Mouse (Mus musculus) ES-E14 (cell line): ENCODE measurements around the gene Rptn. TPM values are rescaled to one million over a fixed set of nuclear protein-coding genes. Genes with fewer than 3 reads are reported as not detected.
A peak's percentile ranks its signal among the peaks of the same experiment; 100 is the strongest.

Source experiments
- DNase-seq: peaks from one replicate; pipeline ENCODE4 v3.0.0-alpha.2; 2013; ENCODE audit warnings: low read depth, low spot score
- H3K27ac ChIP-seq: 2 replicates; pipeline ENCODE4 v1.5.1; 2012; ENCODE audit warnings: low read depth, mild to moderate bottlenecking, low read length, moderate library complexity, mixed read lengths; ENCODE audit not compliant: poor library complexity, insufficient read depth, severe bottlenecking
- H3K36me3 ChIP-seq: 2 replicates; pipeline ENCODE4 v1.6.1; 2012; ENCODE audit warnings: mild to moderate bottlenecking, low read length, moderate library complexity, mixed read lengths; ENCODE audit not compliant: control insufficient read depth, poor library complexity, insufficient read depth, severe bottlenecking
- H3K4me1 ChIP-seq, 2 experiments: fragments of 150-350 bp in 1 of 2; sonication (generic) in 1 of 2; 2 replicates each; pipeline ENCODE4 v1.6.1; 2012; ENCODE audit warnings: low read length in 2 of 2, mild to moderate bottlenecking in 1 of 2, mixed read lengths in 1 of 2; ENCODE audit not compliant: control insufficient read depth in 2 of 2, insufficient read depth in 2 of 2, poor library complexity in 1 of 2
- H3K4me3 ChIP-seq, 2 experiments: fragments of 150-350 bp in 1 of 2; sonication (generic) in 1 of 2; 2 replicates each; pipeline ENCODE4 v1.5.1; 2012; ENCODE audit warnings: low read length in 2 of 2, low read depth in 1 of 2, mild to moderate bottlenecking in 1 of 2, mixed read lengths in 1 of 2; ENCODE audit not compliant: insufficient read depth in 1 of 2, poor library complexity in 1 of 2, severe bottlenecking in 1 of 2
- H3K9ac ChIP-seq: 2 replicates; pipeline ENCODE4 v1.6.1; 2012; ENCODE audit warnings: low read depth, mild to moderate bottlenecking, low read length, mixed read lengths; ENCODE audit not compliant: poor library complexity, insufficient read depth, severe bottlenecking
- H3K9me3 ChIP-seq: fragments of 150-350 bp; sonication (generic); 2 replicates; pipeline ENCODE4 v1.6.1; 2012; ENCODE audit warnings: low read depth, mild to moderate bottlenecking, low read length; ENCODE audit not compliant: control insufficient read depth, insufficient read depth
- CHD2 ChIP-seq: IDR thresholded peaks from 2 replicates; pipeline ENCODE4 v1.6.1; 2014; ENCODE audit warnings: mild to moderate bottlenecking, low read depth, low read length, inconsistent platforms
- HCFC1 ChIP-seq: IDR thresholded peaks from 2 replicates; pipeline ENCODE4 v1.6.1; 2012; ENCODE audit warnings: low read length, inconsistent platforms, borderline replicate concordance; ENCODE audit not compliant: insufficient read depth
- MAFK ChIP-seq: IDR thresholded peaks from 2 replicates; pipeline ENCODE4 v1.6.1; 2014; ENCODE audit warnings: mild to moderate bottlenecking, low read depth, low read length, inconsistent platforms; ENCODE audit not compliant: insufficient read depth
- ZC3H11A ChIP-seq: IDR thresholded peaks from 2 replicates; pipeline ENCODE4 v1.6.1; 2012; ENCODE audit warnings: low read depth, mild to moderate bottlenecking, inconsistent platforms, low read length, borderline replicate concordance
- ZNF384 ChIP-seq: IDR thresholded peaks from 2 replicates; pipeline ENCODE4 v1.6.1; 2012; ENCODE audit warnings: low read depth, low read length, inconsistent platforms
- in situ Hi-C, 2 experiments: fragments of 600-800 bp; cut with MboI; formaldehyde crosslinking; loops; one replicate each; pipeline ENCODE4 v1.15.1; 2025; ENCODE audit warnings: low sequenced_read_pairs in 2 of 2, inconsistent platforms in 1 of 2; ENCODE audit not compliant: unreplicated experiment in 2 of 2
- total RNA-seq: library from RNA; depleted of rRNA; stranded (reverse); fragments of 300-350 nt; gene quantifications from 2 replicates; pipeline ENCODE4 v1.2.3, GENCODE M21; 2012

Rptn gene
- total RNA-seq, 1 experiment = not detected

GRCm38 (mm10) chr3:93375601-93376000 is 17.9 kb upstream of the Rptn start:
- no peak overlapping the region for H3K4me3 ChIP-seq
- no peak for DNase-seq
- TF ChIP-seq ZC3H11A = no peak
- TF ChIP-seq MAFK = no peak
- no peak for TF ChIP-seq CHD2
- no peak for TF ChIP-seq ZNF384
- no peak for TF ChIP-seq HCFC1
- H3K9ac ChIP-seq = no peak overlapping the region
- H3K9me3 ChIP-seq = no peaks in the 10 kb centered on the region
- H3K27ac ChIP-seq = no peak overlapping the region
- peaks cover 0 to 3% of the 10 kb centered on the region in 2 experiments; a peak in 1 of 4 replicates for H3K4me1 ChIP-seq
- in situ Hi-C loops = no loop called here
- H3K36me3 ChIP-seq = no peaks in the 10 kb centered on the region

GRCm38 (mm10) chr3:93378146-93378545 is 15.4 kb upstream of the Rptn start:
- peak; percentile 24 for DNase-seq
- Histone ChIP-seq H3K27ac (no peak overlapping the region), H3K4me3 (no peak overlapping the region), H3K4me1 (peaks cover 0 to 3% of the 10 kb centered on the region in 2 experiments; a peak in 1 of 4 replicates), H3K9me3 (no peaks in the 10 kb centered on the region), H3K9ac (no peak overlapping the region), H3K36me3 (no peaks in the 10 kb centered on the region)
- in situ Hi-C loops = no loop called here
- TF ChIP-seq CHD2 = no peak
- TF ChIP-seq ZNF384 = no peak
- no peak for TF ChIP-seq ZC3H11A
- no peak for TF ChIP-seq HCFC1
- TF ChIP-seq MAFK = no peak

GRCm38 (mm10) chr3:93403936-93404335 is 10.4 kb downstream of the Rptn start:
- Histone ChIP-seq H3K27ac (no peak overlapping the region), H3K9me3 (no peaks in the 10 kb centered on the region), H3K36me3 (no peaks in the 10 kb centered on the region), H3K4me3 (no peak overlapping the region), H3K9ac (no peak overlapping the region), H3K4me1 (no peaks in the 10 kb centered on the region)
- DNase-seq = no peak
- in situ Hi-C loops = no loop called here
- TF ChIP-seq HCFC1 (no peak), MAFK (no peak), ZC3H11A (no peak), ZNF384 (no peak), CHD2 (no peak)

- Histone ChIP-seq H3K9ac (no peak overlapping the region), H3K36me3 (no peaks in the 10 kb centered on the region), H3K27ac (no peak overlapping the region), H3K4me1 (no peaks in the 10 kb centered on the region), H3K9me3 (no peaks in the 10 kb centered on the region), H3K4me3 (no peak overlapping the region)
- no peak for DNase-seq
- TF ChIP-seq MAFK (no peak), ZC3H11A (peak; percentile 65; the same call in 1 of the 2 replicates), CHD2 (no peak)
- in situ Hi-C loops = loop anchor here in 1 of 2 experiments (5.0 kb wide), 1 partner anchor 45 kb away; no protein-coding TSS in a partner anchor
These were observed 13.5 kb downstream of the Rptn start for GRCm38 (mm10) chr3:93406992-93407391.

- TF ChIP-seq HCFC1 (no peak), CHD2 (no peak), ZC3H11A (no peak), ZNF384 (no peak), MAFK (no peak)
- H3K36me3 ChIP-seq = no peaks in the 10 kb centered on the region
- in situ Hi-C loops = no loop called here
These were observed 18.4 kb downstream of the Rptn start for GRCm38 (mm10) chr3:93411905-93412304.

More at GRCm38 (mm10) chr3:93411905-93412304, 18.4 kb downstream of the Rptn start:
- Histone ChIP-seq H3K4me1 (peaks cover 0 to 2% of the 10 kb centered on the region in 2 experiments; a peak in 1 of 4 replicates), H3K9me3 (0 out of 2 replicates have a peak, but pooled peaks cover 2% of the 10 kb centered on the region), H3K4me3 (no peak overlapping the region), H3K9ac (no peak overlapping the region), H3K27ac (0 out of 2 replicates have a peak overlapping the region, but pooled peaks have one; percentile 7)
- no peak for DNase-seq
